ENCODE assay signal across 20 mouse cellular contexts in genomic region chr2:92317228-92317627, GRCm38 (mm10). TPM values are rescaled to one million over a fixed set of nuclear protein-coding genes. Genes with fewer than 3 reads are reported as not detected.
DNase-seq lines count a peak whose midpoint lies in the region; ATAC-seq lines count a peak whose summit lies in the region.
"Had no signal": no experiment of that assay in that cellular context is flagged by ENCODE, and none has a peak within 500 bp of the region (broad histone marks: within the 10 kb centered on the region; RNA-seq: fewer than 3 reads in every experiment).

No protein-coding gene starts in this region.

- H3K9me3 ChIP-seq in kidney, embryonic 16.5 days (ENCODE audit: low read length) = no peaks in the 10 kb centered on the region
- H3K9me3 ChIP-seq: embryonic facial prominence, embryonic 10.5 days; embryonic facial prominence, embryonic 12.5 days; forebrain, embryonic 13.5 days; forebrain, embryonic 15.5 days; G1E had no signal

- H3K27me3 ChIP-seq in kidney, embryonic 16.5 days (ENCODE audit: insufficient read depth, low read length) = no peaks in the 10 kb centered on the region
- H3K27me3 ChIP-seq: CH12.LX; embryonic facial prominence, embryonic 12.5 days; forebrain, embryonic 13.5 days; forebrain, embryonic 15.5 days had no signal

- peaks cover 10% of the 10 kb centered on the region; the same call in 1 of the 2 replicates for H3K36me3 ChIP-seq in kidney, embryonic 16.5 days (ENCODE audit: insufficient read depth, low read length)

- H3K27ac ChIP-seq in kidney, embryonic 16.5 days (ENCODE audit: low read length) = no peak overlapping the region
- H3K27ac ChIP-seq: embryonic facial prominence, embryonic 10.5 days; embryonic facial prominence, embryonic 12.5 days; forebrain, embryonic 13.5 days; forebrain, embryonic 15.5 days had no signal

- DNase-seq in heart, adult 11 months = peak; percentile 46
- no peak for DNase-seq in heart, adult 18-20 months
- no peak for DNase-seq in lung, adult 18-20 months
- DNase-seq: adrenal gland, adult 8-10 months; adrenal gland, postnatal 14 days; adrenal gland, postnatal 36 days; B cell, adult 2 months; cerebellum, adult 11-12 months; cerebellum, adult 2 months; cerebellum, adult 9-10 months; forebrain, postnatal 0 days had no signal

- no peaks in the 10 kb centered on the region for H3K4me1 ChIP-seq in kidney, embryonic 16.5 days (ENCODE audit: insufficient read depth, low read length)
- H3K4me1 ChIP-seq: embryonic facial prominence, embryonic 10.5 days; forebrain, embryonic 13.5 days; forebrain, embryonic 15.5 days had no signal

- no peak overlapping the region for H3K4me2 ChIP-seq in kidney, embryonic 16.5 days (replicated peaks; ENCODE audit: low read depth, low read length)
- H3K4me2 ChIP-seq: embryonic facial prominence, embryonic 12.5 days; forebrain, embryonic 13.5 days; forebrain, embryonic 15.5 days had no signal

- peak; percentile 80 for ATAC-seq in megakaryocyte progenitor cell, adult 5-6 weeks (replicated peaks; ENCODE audit: poor library complexity)
- ATAC-seq in kidney, embryonic 16.5 days (ENCODE audit: low FRiP score, low TSS enrichment) = no peak
- ATAC-seq: CD4-positive, CD25-positive, alpha-beta regulatory T cell, adult 4 months; forebrain, embryonic 13.5 days; forebrain, embryonic 15.5 days; forebrain, postnatal 0 days had no signal

- WGBS in kidney, embryonic 16.5 days = 90% methylated on average over 5 of the region's 5 CpGs

- no peak overlapping the region for H3K4me3 ChIP-seq in kidney, embryonic 16.5 days (ENCODE audit: low read length)
- H3K4me3 ChIP-seq: embryonic facial prominence, embryonic 10.5 days; embryonic facial prominence, embryonic 12.5 days; forebrain, embryonic 13.5 days; forebrain, embryonic 15.5 days had no signal

- no peak overlapping the region for H3K9ac ChIP-seq in kidney, embryonic 16.5 days (replicated peaks; ENCODE audit: low read length)
- H3K9ac ChIP-seq: embryonic facial prominence, embryonic 12.5 days; forebrain, embryonic 13.5 days; forebrain, embryonic 15.5 days; forebrain, postnatal 0 days had no signal

RNA-seq across cellular contexts. Expression of gene Pex16, which starts 57.2 kb away (rescaled TPM):
- 10 to 100 TPM; 24.8 to 27.4 TPM for total RNA-seq in heart, adult 18-20 months (2021)
- 10.3 and 22.1 TPM in 2 replicates for total RNA-seq in megakaryocyte progenitor cell, adult 5-6 weeks (2015)
- 11.3 and 16.7 TPM in 2 replicates for total RNA-seq in megakaryocyte progenitor cell, adult 5-6 weeks (2017)
- polyA plus RNA-seq in kidney, embryonic 16.5 days (2015; fragmentation: Nextera tagmentation; extraction: Ambion mirVana) = 29.8 and 35.7 TPM in 2 replicates

RNA-seq across cellular contexts. Expression of gene Large2, which starts 57.4 kb away (rescaled TPM):
- total RNA-seq in heart, adult 18-20 months (2021) = under 1 TPM in 1 of 2 experiments, not detected in 1; 0.41 TPM
- 0.32 and 0.69 TPM in 2 replicates for total RNA-seq in megakaryocyte progenitor cell, adult 5-6 weeks (2015)
- 0.47 TPM in 1 of 2 replicates, not detected in the other for total RNA-seq in megakaryocyte progenitor cell, adult 5-6 weeks (2017)
- 34.9 and 35.8 TPM in 2 replicates for polyA plus RNA-seq in kidney, embryonic 16.5 days (2015; fragmentation: Nextera tagmentation; extraction: Ambion mirVana)
- polyA plus RNA-seq: CD4-positive, CD25-positive, alpha-beta regulatory T cell, adult 4 months; G1E had no signal
